Mouse (Mus musculus): ENCODE data around the gene 1700020D05Rik. TPM values are rescaled to one million over a fixed set of nuclear protein-coding genes. Genes with fewer than 3 reads are reported as not detected.

The 1700020D05Rik gene
- polyA plus RNA-seq, 1 experiment, result not detected

DNA sequence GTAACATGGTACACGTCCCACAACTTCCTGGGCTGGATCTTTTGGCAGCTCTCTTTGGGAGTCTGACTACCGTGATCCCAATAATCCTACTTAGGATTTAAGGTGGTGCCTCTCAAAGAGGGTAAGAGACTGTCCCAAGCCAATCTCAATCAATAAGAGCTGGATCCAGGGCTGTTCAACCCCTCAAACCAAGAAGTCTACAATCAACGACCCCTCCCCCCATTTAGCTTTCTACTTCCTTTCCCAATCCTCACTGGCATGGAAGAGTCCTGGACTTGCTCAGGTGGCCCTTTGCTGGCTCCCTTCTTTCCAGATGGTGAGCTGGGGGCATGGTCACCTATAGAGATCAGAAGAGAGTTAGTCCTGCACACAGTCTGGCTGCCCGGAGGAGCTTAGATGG, 16.8 kb downstream of the 1700020D05Rik start:
- Histone ChIP-seq H3K4me3 (ENCODE audit: insufficient read depth, low read depth, low read length) (no peak overlapping the region), H3K27ac (replicated peaks; ENCODE audit: low read depth, low read length) (no peak overlapping the region), H3K4me1 (ENCODE audit: control insufficient read depth, insufficient read depth, insufficient read length, low read length) (no peaks in the 10 kb centered on the region)

DNA sequence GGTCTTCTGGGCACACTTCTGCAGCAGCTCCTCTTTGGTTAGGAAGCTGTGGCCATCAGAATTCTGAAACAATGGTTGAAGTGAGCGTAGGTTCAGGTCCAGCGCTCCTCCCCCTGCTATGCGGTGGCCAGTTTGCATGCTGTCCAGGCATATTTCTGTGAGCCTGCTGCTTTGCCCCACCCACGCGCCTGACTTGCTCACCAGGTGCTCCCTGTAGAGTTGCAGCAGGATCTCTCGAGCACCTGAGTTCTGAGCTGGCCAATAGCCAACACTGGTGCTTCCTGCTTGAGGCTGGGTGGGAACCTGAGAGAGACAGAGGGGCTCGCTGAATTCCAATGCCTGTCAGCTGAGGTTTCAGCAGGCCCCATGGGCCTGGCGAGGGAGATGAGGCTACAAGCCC, 17.3 kb downstream of the 1700020D05Rik start:
- Histone ChIP-seq H3K27ac (replicated peaks; ENCODE audit: low read depth, low read length) (no peak overlapping the region), H3K4me1 (ENCODE audit: control insufficient read depth, insufficient read depth, insufficient read length, low read length) (no peaks in the 10 kb centered on the region), H3K4me3 (ENCODE audit: insufficient read depth, low read depth, low read length) (no peak overlapping the region)

GRCm38 (mm10) chr19:5485821-5486220, 17.8 kb downstream of the 1700020D05Rik start:
- no peak overlapping the region for H3K4me3 ChIP-seq (ENCODE audit: insufficient read depth, low read depth, low read length)
- H3K27ac ChIP-seq (replicated peaks; ENCODE audit: low read depth, low read length), result no peak overlapping the region
- no peaks in the 10 kb centered on the region for H3K4me1 ChIP-seq (ENCODE audit: control insufficient read depth, insufficient read depth, insufficient read length, low read length)

- no peak overlapping the region for H3K27ac ChIP-seq (replicated peaks; ENCODE audit: low read depth, low read length)
- no peak overlapping the region for H3K4me3 ChIP-seq (ENCODE audit: insufficient read depth, low read depth, low read length)
- no peaks in the 10 kb centered on the region for H3K4me1 ChIP-seq (ENCODE audit: control insufficient read depth, insufficient read depth, insufficient read length, low read length)
Observed at GRCm38 (mm10) chr19:5485371-5485770, 18.2 kb downstream of the 1700020D05Rik start.

GRCm38 (mm10) chr19:5484496-5484895, 19.1 kb downstream of the 1700020D05Rik start:
- H3K4me1 ChIP-seq (ENCODE audit: control insufficient read depth, insufficient read depth, insufficient read length, low read length), result no peaks in the 10 kb centered on the region
- H3K4me3 ChIP-seq (ENCODE audit: insufficient read depth, low read depth, low read length), result no peak overlapping the region
- no peak overlapping the region for H3K27ac ChIP-seq (replicated peaks; ENCODE audit: low read depth, low read length)

GRCm38 (mm10) chr19:5483386-5484359, 19.9 kb downstream of the 1700020D05Rik start:
- no peaks in the 10 kb centered on the region for H3K4me1 ChIP-seq (ENCODE audit: control insufficient read depth, insufficient read depth, insufficient read length, low read length)
- no peak overlapping the region for H3K4me3 ChIP-seq (ENCODE audit: insufficient read depth, low read depth, low read length)
- H3K27ac ChIP-seq (replicated peaks; ENCODE audit: low read depth, low read length), result no peak overlapping the region

DNA sequence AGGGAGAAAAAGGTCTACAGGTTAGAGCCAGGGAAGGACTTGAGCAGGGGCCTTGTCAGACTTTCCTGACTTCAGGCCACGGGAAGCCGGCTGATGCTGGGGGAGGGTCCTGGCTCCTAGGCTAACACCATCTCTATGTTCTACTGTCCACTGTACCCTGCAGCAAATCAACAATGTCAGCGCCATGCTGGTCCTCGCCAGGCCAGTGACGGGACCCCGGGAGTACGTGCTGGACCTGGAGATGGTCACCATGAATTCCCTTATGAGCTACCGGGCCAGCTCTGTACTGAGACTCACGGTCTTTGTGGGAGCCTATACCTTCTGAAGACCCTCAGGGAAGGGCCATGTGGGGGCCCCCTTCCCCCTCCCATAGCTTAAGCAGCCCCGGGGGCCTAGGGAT, 22.2 kb downstream of the 1700020D05Rik start:
- no peak overlapping the region for H3K4me3 ChIP-seq (ENCODE audit: insufficient read depth, low read depth, low read length)
- H3K4me1 ChIP-seq (ENCODE audit: control insufficient read depth, insufficient read depth, insufficient read length, low read length), result no peaks in the 10 kb centered on the region
- no peak overlapping the region for H3K27ac ChIP-seq (replicated peaks; ENCODE audit: low read depth, low read length)

GRCm38 (mm10) chr19:5480016-5480415, 23.6 kb downstream of the 1700020D05Rik start:
- no peak overlapping the region for H3K4me3 ChIP-seq (ENCODE audit: insufficient read depth, low read depth, low read length)

GRCm38 (mm10) chr19:5477668-5478300, 25.8 kb downstream of the 1700020D05Rik start:
- H3K27ac ChIP-seq (replicated peaks; ENCODE audit: low read depth, low read length), result no peak overlapping the region
- H3K4me3 ChIP-seq (ENCODE audit: insufficient read depth, low read depth, low read length), result no peak overlapping the region
- no peaks in the 10 kb centered on the region for H3K4me1 ChIP-seq (ENCODE audit: control insufficient read depth, insufficient read depth, insufficient read length, low read length)

More at GRCm38 (mm10) chr19:5480016-5480415, 23.6 kb downstream of the 1700020D05Rik start:
- H3K27ac ChIP-seq (replicated peaks; ENCODE audit: low read depth, low read length), result no peak overlapping the region
- no peaks in the 10 kb centered on the region for H3K4me1 ChIP-seq (ENCODE audit: control insufficient read depth, insufficient read depth, insufficient read length, low read length)

- H3K4me1 ChIP-seq (ENCODE audit: control insufficient read depth, insufficient read depth, insufficient read length, low read length), result no peaks in the 10 kb centered on the region
- no peak overlapping the region for H3K27ac ChIP-seq (replicated peaks; ENCODE audit: low read depth, low read length)
- no peak overlapping the region for H3K4me3 ChIP-seq (ENCODE audit: insufficient read depth, low read depth, low read length)
Observed at GRCm38 (mm10) chr19:5477004-5477667, 26.5 kb downstream of the 1700020D05Rik start.

- Histone ChIP-seq H3K27ac (replicated peaks; ENCODE audit: low read depth, low read length) (peak overlapping the region; percentile 19; the same call in 1 of the 2 replicates), H3K4me3 (ENCODE audit: insufficient read depth, low read depth, low read length) (peak overlapping the region; percentile 53), H3K4me1 (ENCODE audit: control insufficient read depth, insufficient read depth, insufficient read length, low read length) (no peaks in the 10 kb centered on the region)
Observed at GRCm38 (mm10) chr19:5475069-5475714, 28.4 kb downstream of the 1700020D05Rik start.

DNA sequence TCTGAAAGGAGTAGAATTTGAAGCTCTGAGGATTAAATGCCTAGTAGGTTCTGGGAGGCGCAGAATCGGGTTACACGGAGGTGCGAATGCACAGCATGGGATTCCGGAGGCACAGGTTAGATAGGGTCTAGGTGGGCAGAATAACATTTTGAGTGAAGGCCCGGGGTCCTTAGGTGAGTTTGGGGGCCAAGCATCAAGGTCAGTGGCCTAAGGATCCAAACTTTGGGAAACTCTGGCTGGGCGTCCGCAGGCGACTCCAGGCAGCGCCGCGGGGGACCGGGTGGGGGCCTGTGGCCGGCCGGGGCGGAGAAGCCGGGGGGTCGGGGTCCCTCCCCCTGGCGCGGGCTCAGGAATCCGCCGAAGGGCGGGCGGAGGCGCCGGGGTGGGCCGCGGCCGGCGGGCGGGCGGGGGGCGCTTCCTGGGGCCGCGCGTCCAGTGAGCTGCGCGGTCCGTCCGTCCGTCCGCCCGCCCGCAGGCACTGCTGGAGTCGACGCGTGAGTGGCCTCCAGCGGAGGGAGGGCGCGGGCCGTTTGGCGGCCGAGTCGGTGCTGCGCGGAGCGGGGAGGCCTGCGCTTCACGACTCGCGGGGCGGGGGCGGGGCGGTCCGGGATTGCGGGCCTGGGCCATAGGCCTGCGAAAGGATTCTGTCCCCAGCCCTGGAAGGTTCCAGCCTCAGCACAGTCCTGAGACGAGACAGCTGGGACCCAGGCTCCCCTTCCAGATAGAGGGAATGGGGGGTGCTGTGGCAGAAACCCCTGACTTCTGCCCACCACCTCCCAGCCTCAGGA, 29.1 kb downstream of the 1700020D05Rik start:
- peak overlapping the region; percentile 19 for H3K27ac ChIP-seq (replicated peaks; ENCODE audit: low read depth, low read length)
- peak overlapping the region; percentile 63 for H3K4me3 ChIP-seq (ENCODE audit: insufficient read depth, low read depth, low read length)
- no peaks in the 10 kb centered on the region for H3K4me1 ChIP-seq (ENCODE audit: control insufficient read depth, insufficient read depth, insufficient read length, low read length)

GRCm38 (mm10) chr19:5473720-5474119, 29.9 kb downstream of the 1700020D05Rik start, which contains the start of gene Efemp2:
Efemp2 (plus strand) TSS chr19:5473954.
- Histone ChIP-seq H3K4me3 (ENCODE audit: insufficient read depth, low read depth, low read length) (peak within 1 kb of the TSS; percentile 63), H3K27ac (replicated peaks; ENCODE audit: low read depth, low read length) (peak within 1 kb of the TSS; percentile 57), H3K4me1 (ENCODE audit: control insufficient read depth, insufficient read depth, insufficient read length, low read length) (no peaks in the 10 kb centered on the region)

GRCm38 (mm10) chr19:5472857-5473256, 30.7 kb downstream of the 1700020D05Rik start:
- Histone ChIP-seq H3K27ac (replicated peaks; ENCODE audit: low read depth, low read length) (no peak overlapping the region), H3K4me3 (ENCODE audit: insufficient read depth, low read depth, low read length) (no peak overlapping the region), H3K4me1 (ENCODE audit: control insufficient read depth, insufficient read depth, insufficient read length, low read length) (no peaks in the 10 kb centered on the region)

All from brown adipose tissue, adult 24 weeks (tissue).